In genomic region chr14:32512912-32513311, GRCm38 (mm10) we compare ENCODE assay signal across 9 mouse cellular contexts. TPM values are rescaled to one million over a fixed set of nuclear protein-coding genes. Genes with fewer than 3 reads are reported as not detected.
DNase-seq lines count a peak whose midpoint lies in the region; ATAC-seq and TF ChIP-seq lines count a peak whose summit lies in the region.
"Had no signal": no experiment of that assay in that cellular context is flagged by ENCODE, and none has a peak within 500 bp of the region (broad histone marks: within the 10 kb centered on the region; RNA-seq: fewer than 3 reads in every experiment).

No protein-coding gene starts in this region.

- no peak for ATAC-seq in lung, postnatal 0 days
- peak; percentile 46 for ATAC-seq in limb, embryonic 11.5 days (ENCODE audit: insufficient number of reproducible peaks, low FRiP score, low TSS enrichment, low read depth)

- H3K4me1 ChIP-seq in cerebellum, adult 2 months (ENCODE audit: control insufficient read depth, insufficient read depth, low read length), result no peaks in the 10 kb centered on the region
- no peaks in the 10 kb centered on the region; the same call in 1 of the 2 replicates for H3K4me1 ChIP-seq in lung, postnatal 0 days (ENCODE audit: insufficient read depth, low read depth, low read length)
- H3K4me1 ChIP-seq in limb, embryonic 11.5 days (ENCODE audit: control insufficient read depth, insufficient read depth, low read length), result 0 out of 2 replicates have a peak, but pooled peaks cover 2% of the 10 kb centered on the region
- peaks cover 10% of the 10 kb centered on the region for H3K4me1 ChIP-seq in olfactory bulb, adult 2 months (ENCODE audit: control insufficient read depth, insufficient read depth, low read length)

- no peaks in the 10 kb centered on the region for H3K27me3 ChIP-seq in cerebellum, adult 2 months (ENCODE audit: control insufficient read depth, insufficient read depth, low read length)
- H3K27me3 ChIP-seq in lung, postnatal 0 days (replicated peaks; ENCODE audit: insufficient read depth, low read length), result no peaks in the 10 kb centered on the region
- no peaks in the 10 kb centered on the region for H3K27me3 ChIP-seq in limb, embryonic 11.5 days (ENCODE audit: control insufficient read depth, insufficient read depth, low read length)

- H3K9me3 ChIP-seq in lung, postnatal 0 days (ENCODE audit: low read length), result no peaks in the 10 kb centered on the region
- no peaks in the 10 kb centered on the region for H3K9me3 ChIP-seq in limb, embryonic 11.5 days (ENCODE audit: control insufficient read depth, low read length)

- H3K4me3 ChIP-seq in cerebellum, adult 2 months (replicated peaks; ENCODE audit: insufficient read depth, low read depth, low read length), result peak overlapping the region; percentile 92
- no peak overlapping the region; the same call in 1 of the 2 replicates for H3K4me3 ChIP-seq in lung, postnatal 0 days (ENCODE audit: low read depth, low read length)
- H3K4me3 ChIP-seq in limb, embryonic 11.5 days (ENCODE audit: low read depth, low read length), result no peak overlapping the region; the same call in 1 of the 2 replicates
- peak overlapping the region; percentile 96 for H3K4me3 ChIP-seq in olfactory bulb, adult 2 months (ENCODE audit: insufficient read depth, low read depth, low read length)

- no peak overlapping the region for H3K9ac ChIP-seq in lung, postnatal 0 days (replicated peaks; ENCODE audit: low read depth)
- peak overlapping the region; percentile 78; the same call in 1 of the 2 replicates for H3K9ac ChIP-seq in limb, embryonic 11.5 days (ENCODE audit: low read length)

- no peak for DNase-seq in cerebellum, adult 2 months
- DNase-seq in cerebellum, postnatal 36 days, result no peak
- DNase-seq in lung, postnatal 0 days (ENCODE audit: low spot score), result no peak
- no peak for DNase-seq in lung, postnatal 25 days (ENCODE audit: low spot score)
- no peak for DNase-seq in limb, embryonic 11.5 days (ENCODE audit: low spot score)
- DNase-seq in urinary bladder, postnatal 25 days (ENCODE audit: low spot score), result no peak
- no peak for DNase-seq in Muller cell, postnatal 12 days (ENCODE audit: inconsistent ontology term)

- no peak overlapping the region for H3K27ac ChIP-seq in cerebellum, adult 2 months (ENCODE audit: insufficient read depth, low read length)
- H3K27ac ChIP-seq in lung, postnatal 0 days (ENCODE audit: low read length), result no peak overlapping the region
- H3K27ac ChIP-seq in limb, embryonic 11.5 days (replicated peaks; ENCODE audit: low read depth, low read length), result no peak overlapping the region
- no peak overlapping the region for H3K27ac ChIP-seq in olfactory bulb, adult 2 months (ENCODE audit: insufficient read depth, low read depth, low read length)

- no peak for TF ChIP-seq EP300 in lung, postnatal 0 days (IDR thresholded peaks at IDR 0.05)

- TF ChIP-seq POLR2A in cerebellum, adult 2 months (IDR thresholded peaks at IDR 0.05; ENCODE audit: borderline replicate concordance, insufficient read depth, low read length), result no peak
- TF ChIP-seq POLR2A in olfactory bulb, adult 2 months (IDR thresholded peaks at IDR 0.05; ENCODE audit: insufficient read depth, low read depth, low read length), result no peak

- no peaks in the 10 kb centered on the region for H3K36me3 ChIP-seq in lung, postnatal 0 days (ENCODE audit: insufficient read depth, low read length)
- peaks cover 5% of the 10 kb centered on the region for H3K36me3 ChIP-seq in limb, embryonic 11.5 days (ENCODE audit: control insufficient read depth, insufficient read depth, low read length)

- no peak for TF ChIP-seq CTCF in cerebellum, adult 2 months (IDR thresholded peaks at IDR 0.05; ENCODE audit: borderline replicate concordance, insufficient read depth, low read depth, low read length)
- TF ChIP-seq CTCF in lung, postnatal 0 days (IDR thresholded peaks at IDR 0.05), result no peak
- TF ChIP-seq CTCF in olfactory bulb, adult 2 months (IDR thresholded peaks at IDR 0.05; ENCODE audit: insufficient read depth, low read depth, low read length), result no peak

- WGBS in cerebellum, adult 2 months, result 39% methylated on average over 9 of the region's 9 CpGs
- WGBS in lung, postnatal 0 days, result 42% methylated on average over 9 of the region's 9 CpGs
- 36% methylated on average over 9 of the region's 9 CpGs for WGBS in limb, embryonic 11.5 days
- 36% methylated on average over 9 of the region's 9 CpGs for WGBS in olfactory bulb, adult 2 months

- H3K4me2 ChIP-seq in lung, postnatal 0 days (replicated peaks; ENCODE audit: low read depth, low read length), result peak overlapping the region; percentile 92; the same call in 1 of the 2 replicates
- H3K4me2 ChIP-seq in limb, embryonic 11.5 days (ENCODE audit: low read depth, severe bottlenecking), result peak overlapping the region; percentile 84; the same call in 1 of the 2 replicates

RNA-seq across cellular contexts. Expression of gene Ercc6, which starts 0.4 kb away (rescaled TPM):
- polyA plus RNA-seq in cerebellum, adult 2 months (2012; rRNA removed), result 8.8 and 9.7 TPM in 2 replicates
- 12.9 and 15.6 TPM in 2 replicates for polyA plus RNA-seq in lung, postnatal 0 days (2015; fragmentation: Nextera tagmentation; extraction: Ambion mirVana)
- polyA plus RNA-seq in limb, embryonic 11.5 days (2014; fragmentation: Nextera tagmentation; extraction: Ambion mirVana), result 26.5 and 28.2 TPM in 2 replicates
- not detected in 2 replicates for polyA plus RNA-seq in olfactory bulb, adult 2 months (2012; ENCODE audit: insufficient read depth, insufficient read length, low replicate concordance, missing spikeins)

RNA-seq across cellular contexts. Expression of gene Chat, which starts 47.1 kb away (rescaled TPM):
- polyA plus RNA-seq in cerebellum, adult 2 months (2012; rRNA removed), result 6.8 and 7.8 TPM in 2 replicates
- not detected in 2 replicates for polyA plus RNA-seq in lung, postnatal 0 days (2015; fragmentation: Nextera tagmentation; extraction: Ambion mirVana)
- not detected in 2 replicates for polyA plus RNA-seq in limb, embryonic 11.5 days (2014; fragmentation: Nextera tagmentation; extraction: Ambion mirVana)
- not detected in 2 replicates for polyA plus RNA-seq in olfactory bulb, adult 2 months (2012; ENCODE audit: insufficient read depth, insufficient read length, low replicate concordance, missing spikeins)
- polyA plus RNA-seq: gonadal fat pad, adult 2 months had no signal

RNA-seq across cellular contexts. Expression of gene Slc18a3, which starts 48.3 kb away (rescaled TPM):
- polyA plus RNA-seq in cerebellum, adult 2 months (2012; rRNA removed), result 11.7 and 14.3 TPM in 2 replicates
- polyA plus RNA-seq in lung, postnatal 0 days (2015; fragmentation: Nextera tagmentation; extraction: Ambion mirVana), result 0.07 TPM in 1 of 2 replicates, not detected in the other
- 0.08 TPM in 1 of 2 replicates, not detected in the other for polyA plus RNA-seq in limb, embryonic 11.5 days (2014; fragmentation: Nextera tagmentation; extraction: Ambion mirVana)
- not detected in 2 replicates for polyA plus RNA-seq in olfactory bulb, adult 2 months (2012; ENCODE audit: insufficient read depth, insufficient read length, low replicate concordance, missing spikeins)
- polyA plus RNA-seq: gonadal fat pad, adult 2 months had no signal

Comparison
In these comparisons a context has a peak if more than half of its experiments do, and no peak if none do; other contexts are left out.
1. H3K4me3 ChIP-seq: peak in cerebellum, adult 2 months (single experiment) and olfactory bulb, adult 2 months (single experiment); none in lung, postnatal 0 days (single experiment) and limb, embryonic 11.5 days (single experiment).
2. RNA of gene Slc18a3, which starts 48.3 kb away (polyA plus RNA-seq): 11.7 to 14.3 TPM in cerebellum, adult 2 months; 0.08 TPM in limb, embryonic 11.5 days, 0.07 TPM in lung, postnatal 0 days and not detected in olfactory bulb, adult 2 months; every median in the first group is over 10 times any median in the second.